In the genomic region with DNA sequence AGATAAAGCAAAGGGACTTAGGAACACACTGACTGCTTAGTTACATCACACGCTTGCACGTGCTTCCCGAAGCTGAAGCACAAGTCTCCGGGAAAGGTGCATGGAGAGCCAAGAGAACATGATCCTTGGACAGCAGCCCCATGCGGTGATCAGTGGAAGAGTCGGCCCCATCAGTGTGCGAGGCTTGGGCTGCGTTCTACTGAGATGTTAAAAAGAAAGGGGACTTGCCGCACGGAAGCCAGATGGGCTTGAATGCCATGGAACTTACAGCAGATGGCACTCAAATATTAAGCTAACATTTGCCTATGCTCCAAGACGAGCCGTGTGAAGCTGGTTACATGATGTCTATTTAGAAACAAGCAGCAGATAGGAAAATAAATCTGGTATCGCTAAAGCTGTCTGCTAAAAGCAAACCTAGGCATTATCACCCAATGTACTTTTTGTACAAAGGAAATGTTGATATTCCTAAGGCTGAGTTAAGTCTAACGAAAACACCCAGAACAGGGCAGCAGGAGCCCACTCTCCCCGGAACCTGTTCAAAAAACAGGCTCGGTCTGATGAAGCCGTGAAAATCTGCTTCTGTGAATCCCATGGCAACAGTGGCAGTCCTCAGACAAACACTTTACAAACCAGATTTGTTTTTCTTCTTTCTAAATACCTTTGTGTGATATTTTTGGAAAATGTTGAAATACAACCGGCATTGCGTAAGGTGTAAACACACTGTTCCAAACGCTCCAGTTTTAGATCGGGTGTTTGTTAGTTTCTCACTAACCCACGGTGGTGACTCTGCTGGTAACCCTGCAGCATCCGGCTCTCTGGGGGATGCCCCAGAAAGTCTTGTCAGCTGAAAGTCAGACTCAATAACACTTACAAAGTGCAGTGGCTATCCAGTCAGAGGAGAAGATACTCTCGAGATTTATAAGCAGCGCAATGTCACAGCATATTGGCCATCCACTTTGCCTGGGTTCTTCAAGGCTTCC, we compare ENCODE assay signal across 10 mouse cellular contexts.
A peak's percentile ranks its signal among the peaks of the same experiment; 100 is the strongest.
DNase-seq lines count a peak whose midpoint lies in the region; ATAC-seq and TF ChIP-seq lines count a peak whose summit lies in the region.
"Had no signal": no experiment of that assay in that cellular context is flagged by ENCODE, and none has a peak within 500 bp of the region (broad histone marks: within the 10 kb centered on the region; RNA-seq: fewer than 3 reads in every experiment).

No protein-coding gene starts in this region.

- H3K27me3 ChIP-seq in heart, adult 2 months (ENCODE audit: control insufficient read depth, insufficient read depth, low read length) = no peaks in the 10 kb centered on the region
- no peaks in the 10 kb centered on the region for H3K27me3 ChIP-seq in heart, embryonic 11.5 days (ENCODE audit: control insufficient read depth, insufficient read depth, low read length)
- H3K27me3 ChIP-seq in kidney, embryonic 15.5 days = no peaks in the 10 kb centered on the region
- H3K27me3 ChIP-seq: embryonic facial prominence, embryonic 13.5 days; limb, embryonic 12.5 days had no signal

- DNase-seq in heart, adult 2 months = no peak
- peak; percentile 75 for DNase-seq in left cerebral cortex, adult 11 months (ENCODE audit: low spot score)
- DNase-seq in retina, postnatal 1 day = peak; percentile 49
- no peak for DNase-seq in adrenal gland, postnatal 4 days (ENCODE audit: low spot score in 2 of 2)

- no peak for ATAC-seq in heart, embryonic 11.5 days (replicated peaks; ENCODE audit: insufficient number of reproducible peaks, low FRiP score, low TSS enrichment)
- peak; percentile 90 for ATAC-seq in frontal cortex, adult (ENCODE audit: low TSS enrichment)
- no peak for ATAC-seq in kidney, embryonic 15.5 days (replicated peaks; ENCODE audit: low FRiP score)
- ATAC-seq in granulocyte monocyte progenitor cell, adult 5-6 weeks (replicated peaks; ENCODE audit: poor library complexity, severe bottlenecking) = no peak

- 0 out of 2 replicates have a peak, but pooled peaks have one; percentile 14 for TF ChIP-seq CTCF in heart, adult 2 months (IDR thresholded peaks at IDR 0.05)

- H3K27ac ChIP-seq in heart, adult 2 months = no peak overlapping the region
- no peak overlapping the region for H3K27ac ChIP-seq in heart, embryonic 11.5 days (ENCODE audit: low read depth, low read length)
- H3K27ac ChIP-seq in kidney, embryonic 15.5 days = no peak overlapping the region
- H3K27ac ChIP-seq: embryonic facial prominence, embryonic 13.5 days; limb, embryonic 12.5 days had no signal

- H3K36me3 ChIP-seq in heart, adult 2 months (ENCODE audit: control insufficient read depth, insufficient read depth, low read length) = no peaks in the 10 kb centered on the region
- no peaks in the 10 kb centered on the region for H3K36me3 ChIP-seq in heart, embryonic 11.5 days (ENCODE audit: control insufficient read depth, insufficient read depth, low read length)
- no peaks in the 10 kb centered on the region for H3K36me3 ChIP-seq in kidney, embryonic 15.5 days
- H3K36me3 ChIP-seq: embryonic facial prominence, embryonic 13.5 days; limb, embryonic 12.5 days had no signal

- intact Hi-C loops in heart, adult 2 months (cut with DNase I) = no loop called here

- H3K4me3 ChIP-seq in heart, adult 2 months = no peak overlapping the region
- H3K4me3 ChIP-seq in heart, embryonic 11.5 days (ENCODE audit: low read depth, low read length) = no peak overlapping the region
- no peak overlapping the region for H3K4me3 ChIP-seq in kidney, embryonic 15.5 days (replicated peaks)
- H3K4me3 ChIP-seq: embryonic facial prominence, embryonic 13.5 days; limb, embryonic 12.5 days had no signal

- H3K79me2 ChIP-seq in heart, adult 2 months (replicated peaks; ENCODE audit: control insufficient read depth, insufficient read depth, low read length) = no peaks in the 10 kb centered on the region

- TF ChIP-seq POLR2A in heart, adult 2 months (IDR thresholded peaks at IDR 0.05; ENCODE audit: insufficient read depth, low read depth, low read length) = no peak

- WGBS in heart, adult 2 months = 74% methylated on average over 25 of the region's 25 CpGs
- 78% methylated on average over 25 of the region's 25 CpGs for WGBS in heart, embryonic 11.5 days (ENCODE audit: insufficient replicate concordance)
- 86% methylated on average over 25 of the region's 25 CpGs for WGBS in kidney, embryonic 15.5 days

- H3K9me3 ChIP-seq in heart, embryonic 11.5 days (replicated peaks; ENCODE audit: control insufficient read depth, low read length) = no peaks in the 10 kb centered on the region
- H3K9me3 ChIP-seq in kidney, embryonic 15.5 days (replicated peaks) = no peaks in the 10 kb centered on the region
- H3K9me3 ChIP-seq: embryonic facial prominence, embryonic 13.5 days; limb, embryonic 12.5 days had no signal

- no peak overlapping the region for H3K4me2 ChIP-seq in heart, embryonic 11.5 days
- no peak overlapping the region for H3K4me2 ChIP-seq in kidney, embryonic 15.5 days
- H3K4me2 ChIP-seq: embryonic facial prominence, embryonic 13.5 days; limb, embryonic 12.5 days had no signal

- H3K4me1 ChIP-seq in heart, adult 2 months (ENCODE audit: control insufficient read depth, insufficient read depth, low read length) = no peaks in the 10 kb centered on the region
- no peaks in the 10 kb centered on the region for H3K4me1 ChIP-seq in heart, embryonic 11.5 days (ENCODE audit: control insufficient read depth, insufficient read depth, low read length)
- H3K4me1 ChIP-seq in kidney, embryonic 15.5 days = no peaks in the 10 kb centered on the region
- H3K4me1 ChIP-seq: embryonic facial prominence, embryonic 13.5 days; limb, embryonic 12.5 days had no signal

- no peak overlapping the region for H3K9ac ChIP-seq in heart, adult 2 months (ENCODE audit: low read depth, low read length)
- H3K9ac ChIP-seq in heart, embryonic 11.5 days (ENCODE audit: low read depth, low read length) = no peak overlapping the region
- H3K9ac ChIP-seq in kidney, embryonic 15.5 days = no peak overlapping the region
- H3K9ac ChIP-seq: embryonic facial prominence, embryonic 13.5 days; limb, embryonic 12.5 days had no signal

- TF ChIP-seq EP300 in heart, adult 2 months (IDR thresholded peaks at IDR 0.05; ENCODE audit: insufficient read depth, low read depth, low read length) = no peak

Comparison
In these comparisons a context has a peak if more than half of its experiments do, and no peak if none do; other contexts are left out.
1. DNase-seq: peak in left cerebral cortex, adult 11 months (single experiment) and retina, postnatal 1 day (single experiment); none in heart, adult 2 months (0 of 2) and adrenal gland, postnatal 4 days (0 of 2).